Mouse (Mus musculus) midbrain, embryonic 16.5 days (tissue): Measurements from ENCODE around the gene Krtap7-1. TPM values are rescaled to one million over a fixed set of nuclear protein-coding genes. Genes with fewer than 3 reads are reported as not detected.

Experiments
- ATAC-seq: fragments of 200-750 bp; cut with Nextera tagmentation; 2 replicates; pipeline ENCODE4 v1.8.0; 2017; ENCODE audit warnings: moderate TSS enrichment
- H3K27ac ChIP-seq: fragments of 300-500 bp; sonication (generic); 2 replicates; pipeline ENCODE4 v1.5.1; 2014; ENCODE audit warnings: mild to moderate bottlenecking, low read length, mixed read lengths
- H3K27me3 ChIP-seq: fragments of 300-500 bp; sonication (generic); 2 replicates; pipeline ENCODE4 v1.6.1; 2014; ENCODE audit warnings: low read depth, low read length, mixed read lengths; ENCODE audit not compliant: control insufficient read depth, insufficient read depth
- H3K36me3 ChIP-seq: fragments of 300-500 bp; sonication (generic); 2 replicates; pipeline ENCODE4 v1.6.1; 2014; ENCODE audit warnings: mild to moderate bottlenecking, low read length, moderate library complexity, mixed read lengths; ENCODE audit not compliant: control insufficient read depth, insufficient read depth
- H3K4me1 ChIP-seq: fragments of 300-500 bp; sonication (generic); 2 replicates; pipeline ENCODE4 v1.6.1; 2014; ENCODE audit warnings: mild to moderate bottlenecking, low read length, mixed read lengths; ENCODE audit not compliant: control insufficient read depth, insufficient read depth
- H3K4me2 ChIP-seq: fragments of 300-500 bp; sonication (generic); 2 replicates; pipeline ENCODE4 v1.6.1; 2014; ENCODE audit warnings: mild to moderate bottlenecking, low read length, mixed read lengths
- H3K4me3 ChIP-seq: fragments of 300-500 bp; sonication (generic); 2 replicates; pipeline ENCODE4 v1.5.1; 2014; ENCODE audit warnings: low read depth, mild to moderate bottlenecking, low read length, moderate library complexity, mixed read lengths
- H3K9ac ChIP-seq: fragments of 300-500 bp; sonication (generic); 2 replicates; pipeline ENCODE4 v1.6.1; 2014; ENCODE audit warnings: low read depth, low read length, mixed read lengths
- H3K9me3 ChIP-seq: fragments of 300-500 bp; sonication (generic); replicated peaks from 2 replicates; pipeline ENCODE4 v1.6.1; 2014; ENCODE audit warnings: mild to moderate bottlenecking, low read length, mixed read lengths; ENCODE audit not compliant: control insufficient read depth, poor library complexity, severe bottlenecking
- WGBS: fragments of 180-500 bp; shearing (Covaris S2); extraction: QIAGEN DNeasy Blood & Tissue Kit; methylation state at CpG from one replicate; pipeline ENCODE4 v1.1.7; 2014; 5-methylcytosine and 5-hydroxymethylcytosine counted together
- polyA plus RNA-seq: library from polyadenylated mRNA; unstranded; fragments of >200 nt; fragmentation: Nextera tagmentation; extraction: Ambion mirVana; gene quantifications from 2 replicates; pipeline ENCODE4 v1.2.1, GENCODE M21; 2015

Krtap7-1 gene
- polyA plus RNA-seq, 1 experiment from 2014 or later = not detected

- WGBS = 82% methylated on average over 6 of the region's 6 CpGs
- ATAC-seq = 0 out of 2 replicates have a peak, but pooled peaks have one; percentile 40
- H3K27me3 ChIP-seq = no peaks in the 10 kb centered on the region
Observed at GRCm38 (mm10) chr16:89520091-89520490, 12.0 kb upstream of the Krtap7-1 start.

GRCm38 (mm10) chr16:89517635-89518034, 9.5 kb upstream of the Krtap7-1 start:
- Histone ChIP-seq H3K9me3 (no peaks in the 10 kb centered on the region), H3K4me2 (no peak overlapping the region), H3K4me1 (peaks cover 5% of the 10 kb centered on the region; the same call in 1 of the 2 replicates), H3K36me3 (no peaks in the 10 kb centered on the region), H3K27ac (no peak overlapping the region), H3K9ac (no peak overlapping the region), H3K4me3 (no peak overlapping the region), H3K27me3 (no peaks in the 10 kb centered on the region)
- ATAC-seq = no peak
- 65% methylated on average over 9 of the region's 9 CpGs for WGBS

More at GRCm38 (mm10) chr16:89520091-89520490, 12.0 kb upstream of the Krtap7-1 start:
- H3K36me3 ChIP-seq = no peaks in the 10 kb centered on the region
- H3K4me1 ChIP-seq = 0 out of 2 replicates have a peak, but pooled peaks cover 3% of the 10 kb centered on the region
- H3K4me3 ChIP-seq = no peak overlapping the region
- H3K9me3 ChIP-seq = no peaks in the 10 kb centered on the region
- H3K27ac ChIP-seq = no peak overlapping the region
- H3K4me2 ChIP-seq = no peak overlapping the region
- H3K9ac ChIP-seq = no peak overlapping the region

GRCm38 (mm10) chr16:89513431-89513830, 5.3 kb upstream of the Krtap7-1 start:
- WGBS = 48% methylated on average over 7 of the region's 7 CpGs
- no peaks in the 10 kb centered on the region for H3K36me3 ChIP-seq
- H3K9ac ChIP-seq = no peak overlapping the region
- 0 out of 2 replicates have a peak, but pooled peaks have one; percentile 34 for ATAC-seq
- H3K27ac ChIP-seq = no peak overlapping the region
- no peaks in the 10 kb centered on the region for H3K9me3 ChIP-seq
- H3K4me3 ChIP-seq = no peak overlapping the region
- H3K27me3 ChIP-seq = no peaks in the 10 kb centered on the region
- no peak overlapping the region for H3K4me2 ChIP-seq
- peaks cover 6% of the 10 kb centered on the region; the same call in 1 of the 2 replicates for H3K4me1 ChIP-seq

GRCm38 (mm10) chr16:89503571-89503970, 4.6 kb downstream of the Krtap7-1 start:
- Histone ChIP-seq H3K4me2 (no peak overlapping the region), H3K36me3 (no peaks in the 10 kb centered on the region), H3K9me3 (no peaks in the 10 kb centered on the region), H3K4me3 (no peak overlapping the region), H3K27ac (no peak overlapping the region), H3K27me3 (no peaks in the 10 kb centered on the region), H3K4me1 (no peaks in the 10 kb centered on the region), H3K9ac (no peak overlapping the region)
- no peak for ATAC-seq
- 79% methylated on average over 2 of the region's 2 CpGs for WGBS

DNA sequence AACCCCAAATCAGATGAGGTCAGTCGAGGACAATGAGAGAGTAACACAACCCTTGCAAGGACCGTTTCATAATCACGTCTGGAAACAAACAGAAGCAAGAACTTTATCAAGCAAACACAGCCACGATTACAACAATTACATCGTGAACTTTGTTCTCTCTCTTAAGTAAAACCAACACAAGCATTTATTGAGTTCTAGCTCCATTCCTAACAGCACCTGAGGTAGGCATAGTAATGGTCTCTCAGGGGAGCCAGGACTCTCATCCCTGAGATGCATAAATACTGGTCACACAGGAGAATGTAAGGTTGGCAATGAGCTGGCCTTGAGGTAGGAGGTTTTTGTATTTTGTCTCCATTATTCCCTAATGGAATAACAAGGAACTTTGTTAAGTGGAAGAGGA, 6.3 kb downstream of the Krtap7-1 start:
- H3K27me3 ChIP-seq = no peaks in the 10 kb centered on the region
- 89% methylated on average over 5 of the region's 5 CpGs for WGBS
- ATAC-seq = no peak

DNA sequence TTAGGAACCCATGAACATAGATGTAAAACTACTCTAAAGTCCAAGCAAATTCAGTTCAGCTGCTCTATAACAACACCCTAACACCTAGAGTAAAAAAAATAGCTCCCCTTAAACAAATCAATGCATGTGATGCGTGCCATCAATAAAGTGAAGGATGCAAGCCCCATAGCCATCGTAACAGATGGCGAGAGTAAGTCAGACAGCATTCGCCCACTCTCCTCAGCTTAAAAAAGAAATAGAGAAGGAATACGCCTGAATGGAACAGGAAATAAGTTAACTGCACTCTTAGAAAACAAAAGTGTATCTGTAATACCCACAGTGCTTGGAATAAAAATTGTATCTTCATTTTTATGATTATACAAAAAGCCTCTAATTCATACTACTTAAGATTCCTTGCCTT, 11.1 kb downstream of the Krtap7-1 start:
- no peaks in the 10 kb centered on the region for H3K9me3 ChIP-seq
- WGBS = 93% methylated on average over 5 of the region's 5 CpGs
- no peak overlapping the region for H3K27ac ChIP-seq
- H3K4me3 ChIP-seq = no peak overlapping the region
- H3K4me2 ChIP-seq = no peak overlapping the region
- H3K36me3 ChIP-seq = no peaks in the 10 kb centered on the region
- no peak for ATAC-seq
- H3K27me3 ChIP-seq = no peaks in the 10 kb centered on the region
- H3K4me1 ChIP-seq = no peaks in the 10 kb centered on the region
- H3K9ac ChIP-seq = no peak overlapping the region

More for the DNA sequence above, 6.3 kb downstream of the Krtap7-1 start:
- Histone ChIP-seq H3K36me3 (no peaks in the 10 kb centered on the region), H3K4me3 (no peak overlapping the region), H3K9me3 (no peaks in the 10 kb centered on the region), H3K27ac (no peak overlapping the region), H3K4me2 (no peak overlapping the region), H3K9ac (no peak overlapping the region), H3K4me1 (no peaks in the 10 kb centered on the region)

- ATAC-seq = 0 out of 2 replicates have a peak, but pooled peaks have one; percentile 25
- Histone ChIP-seq H3K27ac (no peak overlapping the region), H3K4me2 (no peak overlapping the region), H3K36me3 (no peaks in the 10 kb centered on the region), H3K9ac (no peak overlapping the region), H3K27me3 (no peaks in the 10 kb centered on the region), H3K4me3 (no peak overlapping the region), H3K4me1 (no peaks in the 10 kb centered on the region), H3K9me3 (no peaks in the 10 kb centered on the region)
- 76% methylated on average over 7 of the region's 7 CpGs for WGBS
Observed at GRCm38 (mm10) chr16:89495394-89496153, 12.5 kb downstream of the Krtap7-1 start.

GRCm38 (mm10) chr16:89487852-89488251, 20.3 kb downstream of the Krtap7-1 start, which contains the start of gene Krtap8-1:
TSS of gene Krtap8-1 (minus strand) at chr16:89487952.
- no peak within 1 kb of the TSS for H3K4me2 ChIP-seq
- no peak within 1 kb of the TSS for H3K9ac ChIP-seq
- H3K36me3 ChIP-seq = no peaks in the 10 kb centered on the region
- WGBS = 89% methylated on average over 7 of the region's 7 CpGs
- H3K27me3 ChIP-seq = no peaks in the 10 kb centered on the region
- no peaks in the 10 kb centered on the region for H3K4me1 ChIP-seq
- no peak within 1 kb of the TSS for H3K27ac ChIP-seq
- no peak for ATAC-seq
- H3K4me3 ChIP-seq = no peak within 1 kb of the TSS
- no peaks in the 10 kb centered on the region for H3K9me3 ChIP-seq

GRCm38 (mm10) chr16:89477679-89478314, 30.3 kb downstream of the Krtap7-1 start:
- Histone ChIP-seq H3K36me3 (no peaks in the 10 kb centered on the region), H3K4me2 (no peak overlapping the region), H3K9me3 (no peaks in the 10 kb centered on the region), H3K4me1 (no peaks in the 10 kb centered on the region), H3K27me3 (no peaks in the 10 kb centered on the region), H3K4me3 (no peak overlapping the region), H3K27ac (no peak overlapping the region), H3K9ac (no peak overlapping the region)
- no peak; the same call in 1 of the 2 replicates for ATAC-seq
- WGBS = 90% methylated on average over 12 of the region's 12 CpGs
